Mouse (Mus musculus) heart, embryonic 14.5 days (tissue): ENCODE data around the gene Kif12. TPM values are rescaled to one million over a fixed set of nuclear protein-coding genes. Genes with fewer than 3 reads are reported as not detected.

Source experiments
- ATAC-seq: fragments of 200-750 bp; cut with Nextera tagmentation; 2 replicates; pipeline ENCODE4 v1.8.0; 2017; ENCODE audit warnings: low read depth, moderate TSS enrichment; ENCODE audit not compliant: insufficient number of reproducible peaks, insufficient read depth, low FRiP score
- H3K27ac ChIP-seq, 2 experiments: fragments of 200-500 bp in 1 of 2; fragments of 300-500 bp in 1 of 2; sonication (generic) in 1 of 2; replicated peaks in 1 of 2; 2 replicates each; pipeline ENCODE4 v1.5.1; 2012 to 2014; ENCODE audit warnings: low read depth in 2 of 2, low read length in 2 of 2, control low read depth in 1 of 2, mild to moderate bottlenecking in 1 of 2, mixed read lengths in 1 of 2; ENCODE audit not compliant: control insufficient read depth in 1 of 2, insufficient read depth in 1 of 2
- H3K27me3 ChIP-seq: fragments of 300-500 bp; sonication (generic); 2 replicates; pipeline ENCODE4 v1.6.1; 2014; ENCODE audit warnings: mild to moderate bottlenecking, low read length, control low read depth; ENCODE audit not compliant: control insufficient read depth, insufficient read depth
- H3K36me3 ChIP-seq: fragments of 300-500 bp; sonication (generic); 2 replicates; pipeline ENCODE4 v1.6.1; 2014; ENCODE audit warnings: mild to moderate bottlenecking, control low read depth, low read length, mixed read lengths; ENCODE audit not compliant: control insufficient read depth, insufficient read depth
- H3K4me1 ChIP-seq, 2 experiments: fragments of 200-500 bp in 1 of 2; fragments of 300-500 bp in 1 of 2; sonication (generic) in 1 of 2; 2 replicates each; pipeline ENCODE4 v1.6.1; 2012 to 2014; ENCODE audit warnings: low read length in 2 of 2, control low read depth in 1 of 2, mixed read lengths in 1 of 2; ENCODE audit not compliant: control insufficient read depth in 2 of 2, insufficient read depth in 2 of 2
- H3K4me2 ChIP-seq: fragments of 300-500 bp; sonication (generic); 2 replicates; pipeline ENCODE4 v1.6.1; 2014; ENCODE audit warnings: mild to moderate bottlenecking, low read length
- H3K4me3 ChIP-seq, 2 experiments: fragments of 200-500 bp in 1 of 2; fragments of 300-500 bp in 1 of 2; sonication (generic) in 1 of 2; 2 replicates each; pipeline ENCODE4 v1.5.1; 2012 to 2014; ENCODE audit warnings: low read length in 2 of 2, mild to moderate bottlenecking in 2 of 2, control low read depth in 1 of 2, low read depth in 1 of 2, moderate library complexity in 1 of 2; ENCODE audit not compliant: control insufficient read depth in 1 of 2, insufficient read depth in 1 of 2
- H3K9ac ChIP-seq: fragments of 300-500 bp; sonication (generic); 2 replicates; pipeline ENCODE4 v1.6.1; 2014; ENCODE audit warnings: mild to moderate bottlenecking, low read length
- H3K9me3 ChIP-seq: fragments of 300-500 bp; sonication (generic); 2 replicates; pipeline ENCODE4 v1.6.1; 2016; ENCODE audit warnings: low read length, control low read depth; ENCODE audit not compliant: control insufficient read depth
- WGBS: fragments of 180-500 bp; shearing (Covaris S2); extraction: QIAGEN DNeasy Blood & Tissue Kit; methylation state at CpG from one replicate; pipeline ENCODE4 v1.1.7; 2014; 5-methylcytosine and 5-hydroxymethylcytosine counted together
- polyA plus RNA-seq: library from polyadenylated mRNA; unstranded; fragments of >200 nt; fragmentation: Nextera tagmentation; extraction: Ambion mirVana; gene quantifications from 2 replicates; pipeline ENCODE4 v1.2.1, GENCODE M21; 2014

The Kif12 gene
- polyA plus RNA-seq, 1 experiment from 2014 or later, result 0.23 TPM

DNA sequence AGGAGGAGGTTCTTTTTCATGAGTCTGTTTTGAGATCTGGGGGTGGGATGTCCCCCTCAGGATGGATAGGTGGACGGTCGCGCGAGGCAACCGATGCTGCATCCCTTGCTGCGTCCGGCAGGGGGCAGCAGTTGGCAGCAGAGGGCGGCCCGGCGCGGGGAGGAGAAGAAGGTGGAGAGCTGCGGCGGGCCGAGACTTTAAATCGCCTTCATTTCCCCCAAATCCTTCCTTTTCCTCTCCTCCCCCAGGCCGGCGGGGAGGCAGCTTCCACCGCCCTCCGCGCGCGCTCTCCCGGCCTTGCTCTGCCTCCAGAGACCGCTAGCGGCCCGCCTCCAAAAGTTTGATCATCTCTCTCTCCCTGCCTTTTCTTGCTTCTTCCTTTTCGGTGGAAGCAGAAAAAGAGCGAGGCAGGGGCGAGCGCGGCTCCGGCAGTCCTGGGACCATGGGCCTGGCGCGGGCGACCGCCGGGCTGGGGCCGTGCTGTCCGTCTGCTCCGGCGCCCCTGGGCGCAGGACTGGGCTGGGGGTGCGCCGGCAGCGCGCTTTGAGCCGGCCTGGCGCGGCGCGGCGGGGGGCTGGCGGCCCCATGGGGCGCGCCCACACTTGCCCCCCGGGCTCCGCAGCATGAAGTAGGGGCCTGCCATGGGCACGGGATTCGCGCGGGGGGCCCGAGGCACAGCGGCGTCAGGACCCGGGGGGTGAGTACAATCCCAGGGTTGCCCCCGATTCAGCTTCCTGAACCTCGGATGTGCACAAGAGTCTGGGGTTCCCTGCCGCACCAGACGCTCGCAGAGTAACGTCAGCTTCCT is 43.5 kb upstream of the Kif12 start:
- Histone ChIP-seq H3K9me3 (no peaks in the 10 kb centered on the region), H3K4me3 (peak overlapping the region; percentile 76 to 79), H3K27me3 (peaks cover 35% of the 10 kb centered on the region), H3K4me2 (peak overlapping the region; percentile 100), H3K4me1 (peaks cover 15 to 32% of the 10 kb centered on the region in 2 experiments; a peak in 3 of 4 replicates), H3K27ac (peak overlapping the region in 1 of 2 experiments; percentile 30; a peak in 1 of 4 replicates), H3K9ac (peak overlapping the region; percentile 86), H3K36me3 (no peaks in the 10 kb centered on the region)
- ATAC-seq, result peak; percentile 29
- WGBS, result under 1% methylated on average over 67 of the region's 71 CpGs

DNA sequence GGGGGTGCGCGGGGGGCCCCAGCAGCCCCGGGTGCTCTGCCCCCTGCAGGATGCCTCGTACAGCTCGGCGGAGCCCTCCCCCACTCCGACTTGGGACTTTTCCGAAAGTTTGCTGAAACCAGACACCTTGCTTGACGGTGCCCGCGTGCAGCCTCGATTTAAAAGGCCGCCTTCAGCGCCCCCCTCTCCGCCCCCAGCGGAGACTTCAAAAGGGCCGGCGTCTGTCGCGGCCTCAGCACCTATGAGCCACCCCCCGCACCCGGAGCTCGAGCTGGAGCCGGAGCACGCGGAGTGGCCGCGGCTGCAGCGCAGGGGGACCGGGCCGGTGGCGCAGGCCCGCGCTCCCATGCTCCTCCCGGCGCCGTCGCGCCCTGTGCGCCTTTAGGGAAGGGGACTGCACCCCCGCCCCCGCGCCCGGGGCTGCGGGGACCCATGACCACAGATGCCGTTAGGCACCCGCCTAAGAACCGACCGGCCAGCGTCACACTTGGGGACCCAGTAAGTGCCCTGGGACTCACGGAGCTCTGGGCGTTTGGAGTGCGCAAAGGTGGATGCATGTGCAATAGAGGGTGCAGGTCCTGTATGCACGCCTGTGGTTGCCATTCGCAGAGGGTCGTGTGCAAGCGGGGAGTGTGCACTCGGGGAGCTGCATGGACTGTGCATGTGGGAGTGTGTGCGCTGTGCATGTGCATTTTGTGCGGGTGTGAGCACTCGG is 42.1 kb upstream of the Kif12 start, which contains the start of gene Col27a1:
TSS of gene Col27a1 (plus strand) at position 98 of the 715 bp plus-strand sequence.
- H3K4me2 ChIP-seq, result peak within 1 kb of the TSS; percentile 100
- H3K27me3 ChIP-seq, result peaks cover 35% of the 10 kb centered on the region
- no peak within 1 kb of the TSS for H3K27ac ChIP-seq
- ATAC-seq, result no peak
- H3K9ac ChIP-seq, result peak within 1 kb of the TSS; percentile 59
- WGBS, result 1% methylated on average over 60 of the region's 61 CpGs
- H3K36me3 ChIP-seq, result no peaks in the 10 kb centered on the region
- peaks cover 8 to 21% of the 10 kb centered on the region in 2 experiments; a peak in 3 of 4 replicates for H3K4me1 ChIP-seq
- H3K4me3 ChIP-seq, result peak within 1 kb of the TSS; percentile 76 to 79
- H3K9me3 ChIP-seq, result no peaks in the 10 kb centered on the region

DNA sequence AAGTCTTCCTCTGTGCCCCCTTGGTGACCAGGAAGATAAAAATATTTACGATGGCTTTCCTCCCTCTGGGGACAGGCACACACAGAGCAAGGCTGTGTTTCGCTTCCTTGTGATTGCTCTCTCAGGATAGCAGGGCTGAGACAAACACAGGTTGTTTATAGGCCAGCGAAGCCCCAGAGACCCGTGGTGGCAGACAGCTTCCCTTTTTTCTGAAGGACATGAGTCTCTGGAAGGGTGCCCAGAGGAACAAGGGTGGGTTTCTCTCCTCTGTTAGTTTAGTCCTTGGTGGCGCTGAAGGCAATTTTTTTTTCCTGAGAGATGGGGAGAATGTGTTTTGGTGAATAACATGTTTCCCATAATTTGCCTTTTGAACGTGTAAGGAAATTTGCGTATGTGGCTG is 33.7 kb upstream of the Kif12 start:
- Histone ChIP-seq H3K4me1 (peaks cover 11 to 22% of the 10 kb centered on the region in 2 experiments; a peak in 3 of 4 replicates), H3K4me2 (no peak overlapping the region), H3K27ac (no peak overlapping the region), H3K4me3 (no peak overlapping the region), H3K36me3 (no peaks in the 10 kb centered on the region), H3K27me3 (no peaks in the 10 kb centered on the region), H3K9me3 (no peaks in the 10 kb centered on the region), H3K9ac (no peak overlapping the region)
- WGBS, result 56% methylated on average over 7 of the region's 7 CpGs
- no peak for ATAC-seq

DNA sequence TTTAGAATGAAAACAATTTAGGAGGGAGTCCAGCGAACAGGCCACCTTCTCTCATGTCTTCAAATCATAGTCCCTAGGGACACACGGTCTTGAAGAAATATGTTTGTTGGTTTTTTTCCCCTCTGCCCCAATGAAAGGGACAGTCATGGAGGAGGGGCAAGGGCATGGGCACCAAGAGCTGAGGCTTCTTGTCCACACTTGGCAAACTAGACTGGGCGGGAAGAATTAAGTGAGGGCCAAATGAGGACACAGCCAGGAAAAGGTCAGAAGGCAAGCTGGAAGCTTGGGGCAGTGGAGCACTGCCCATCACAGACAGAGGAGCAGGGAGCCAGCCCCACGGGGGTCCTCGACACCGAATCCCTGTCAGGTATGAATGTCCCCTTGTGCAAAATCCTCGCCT is 31.9 kb upstream of the Kif12 start:
- Histone ChIP-seq H3K27ac (no peak overlapping the region), H3K4me2 (no peak overlapping the region), H3K4me3 (no peak overlapping the region), H3K9me3 (no peaks in the 10 kb centered on the region), H3K27me3 (no peaks in the 10 kb centered on the region), H3K4me1 (peaks cover 11 to 22% of the 10 kb centered on the region in 2 experiments; a peak in 3 of 4 replicates), H3K9ac (no peak overlapping the region), H3K36me3 (no peaks in the 10 kb centered on the region)
- ATAC-seq, result no peak
- 87% methylated on average over 7 of the region's 7 CpGs for WGBS

DNA sequence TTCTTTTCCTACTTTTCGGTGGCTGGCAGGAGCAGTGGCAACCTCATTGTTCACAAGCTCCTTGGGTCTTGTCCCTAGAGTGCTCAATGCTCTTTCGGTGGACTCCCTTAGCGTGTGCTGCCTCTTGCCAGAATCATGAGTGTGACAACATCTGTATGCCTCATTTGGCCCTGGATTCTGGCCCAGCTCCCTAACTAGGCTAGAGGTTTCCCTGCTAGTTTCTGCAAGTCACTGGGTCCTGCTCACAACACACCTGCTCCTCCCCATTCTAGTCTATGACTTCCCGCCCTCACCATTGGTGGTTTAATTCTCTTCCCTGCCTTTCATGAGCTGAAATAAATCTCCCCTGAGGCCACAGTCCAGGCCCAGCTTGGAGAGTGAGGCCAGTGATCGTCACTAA is 27.4 kb upstream of the Kif12 start:
- H3K27me3 ChIP-seq, result no peaks in the 10 kb centered on the region
- H3K4me2 ChIP-seq, result no peak overlapping the region
- no peak for ATAC-seq
- no peak overlapping the region for H3K4me3 ChIP-seq
- no peaks in the 10 kb centered on the region for H3K9me3 ChIP-seq
- H3K27ac ChIP-seq, result no peak overlapping the region
- no peak overlapping the region for H3K9ac ChIP-seq
- no peaks in the 10 kb centered on the region for H3K36me3 ChIP-seq
- H3K4me1 ChIP-seq, result no peaks in the 10 kb centered on the region
- 85% methylated on average over 5 of the region's 5 CpGs for WGBS

DNA sequence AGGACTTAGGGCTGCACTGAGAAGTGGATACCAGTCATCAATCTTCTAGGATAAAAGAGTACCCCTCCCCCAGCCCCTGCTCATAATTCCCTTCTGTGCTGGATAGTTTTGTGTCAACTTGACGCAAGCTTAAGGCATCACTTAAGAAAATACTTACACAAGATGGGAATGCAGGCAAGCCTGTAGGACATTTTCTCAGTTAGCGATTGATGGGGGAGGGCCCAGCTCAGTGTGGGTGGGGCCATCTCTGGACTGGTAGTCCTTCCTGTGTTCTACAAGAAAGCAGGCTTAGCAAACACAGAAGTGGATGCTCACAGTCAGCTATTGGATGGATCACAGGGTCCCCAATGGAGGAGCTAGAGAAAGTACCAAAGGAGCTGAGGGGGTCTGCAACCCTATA is 22.4 kb upstream of the Kif12 start:
- Histone ChIP-seq H3K27me3 (no peaks in the 10 kb centered on the region), H3K36me3 (no peaks in the 10 kb centered on the region), H3K27ac (no peak overlapping the region), H3K9me3 (no peaks in the 10 kb centered on the region), H3K9ac (no peak overlapping the region), H3K4me1 (peaks cover 4 to 5% of the 10 kb centered on the region in 2 experiments; a peak in 2 of 4 replicates), H3K4me3 (no peak overlapping the region), H3K4me2 (no peak overlapping the region)
- no peak for ATAC-seq
- WGBS, result 77% methylated on average over 2 of the region's 2 CpGs

DNA sequence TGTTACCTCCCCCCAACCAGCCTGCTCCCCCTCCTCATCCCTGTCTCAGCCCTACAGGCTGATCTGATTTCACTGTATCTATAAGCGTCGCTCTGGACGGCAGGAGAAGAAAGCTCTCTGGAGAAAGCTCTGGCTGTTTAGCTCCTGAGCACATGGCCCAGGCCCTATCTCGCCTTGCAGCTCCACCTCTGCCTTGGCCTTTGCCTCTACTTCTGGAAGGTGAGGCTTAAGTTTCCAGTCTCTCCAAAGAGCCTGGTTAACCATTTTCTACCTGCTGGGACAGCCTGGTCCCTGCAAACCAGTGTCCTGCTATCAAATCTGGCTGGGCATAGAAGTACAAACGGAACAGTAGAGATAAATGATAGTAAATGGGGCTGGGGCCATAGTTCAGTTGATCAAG is 19.7 kb upstream of the Kif12 start:
- no peaks in the 10 kb centered on the region for H3K36me3 ChIP-seq
- no peak overlapping the region for H3K4me2 ChIP-seq
- 24% methylated on average over 5 of the region's 5 CpGs for WGBS
- H3K9ac ChIP-seq, result no peak overlapping the region
- peaks cover 3% of the 10 kb centered on the region; the same call in 1 of the 2 replicates for H3K27me3 ChIP-seq
- ATAC-seq, result no peak
- peaks cover 8% of the 10 kb centered on the region in 2 experiments for H3K4me1 ChIP-seq
- no peaks in the 10 kb centered on the region for H3K9me3 ChIP-seq
- H3K27ac ChIP-seq, result no peak overlapping the region
- H3K4me3 ChIP-seq, result no peak overlapping the region
